ENCODE assay signal across 10 mouse cellular contexts in the genomic region with DNA sequence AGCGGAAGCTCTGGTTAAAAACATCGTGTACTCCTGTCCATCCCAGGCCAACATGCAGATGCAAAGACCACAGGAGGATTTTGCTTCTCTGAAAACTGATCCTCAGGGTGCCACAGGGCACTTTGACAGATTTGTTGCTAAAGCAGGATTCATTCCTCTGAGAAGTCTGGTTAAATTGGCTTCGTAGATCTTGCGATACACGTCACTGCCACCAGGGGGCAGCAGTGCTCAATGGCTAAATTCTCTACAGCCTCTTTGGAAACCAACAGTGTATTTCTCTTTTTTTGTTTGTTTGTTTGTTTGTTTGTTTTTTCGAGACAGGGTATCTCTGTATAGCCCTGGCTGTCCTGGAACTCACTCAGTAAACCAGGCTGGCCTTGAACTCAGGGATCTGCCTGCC. TPM values are rescaled to one million over a fixed set of nuclear protein-coding genes. Genes with fewer than 3 reads are reported as not detected.
A peak's percentile ranks its signal among the peaks of the same experiment; 100 is the strongest.
DNase-seq lines count a peak whose midpoint lies in the region; ATAC-seq and TF ChIP-seq lines count a peak whose summit lies in the region.
"Had no signal": no experiment of that assay in that cellular context is flagged by ENCODE, and none has a peak within 500 bp of the region (broad histone marks: within the 10 kb centered on the region; RNA-seq: fewer than 3 reads in every experiment).

No protein-coding gene starts in this region.

- H3K4me2 ChIP-seq in intestine, postnatal 0 days (replicated peaks; ENCODE audit: low read depth): no peak overlapping the region
- no peak overlapping the region for H3K4me2 ChIP-seq in intestine, embryonic 15.5 days (replicated peaks)
- no peak overlapping the region for H3K4me2 ChIP-seq in hindbrain, embryonic 13.5 days

- DNase-seq in adrenal gland, postnatal 10 days: peak; percentile 88
- peak; percentile 67 for DNase-seq in embryo, embryonic 11.5 days (ENCODE audit: low read depth, low spot score)
- peak; percentile 76 to 78 for DNase-seq in left cerebral cortex, postnatal 36 days (ENCODE audit: low spot score in 2 of 2)
- DNase-seq in natural killer cell, adult 2 months (ENCODE audit: low spot score in 2 of 2): peak; percentile 73 to 81
- peak; percentile 88 for DNase-seq in testis, postnatal 10 days (ENCODE audit: low spot score)

- H3K9me3 ChIP-seq in intestine, postnatal 0 days (ENCODE audit: control insufficient read depth): no peaks in the 10 kb centered on the region
- H3K9me3 ChIP-seq in intestine, embryonic 15.5 days: no peaks in the 10 kb centered on the region
- no peaks in the 10 kb centered on the region for H3K9me3 ChIP-seq in hindbrain, embryonic 13.5 days

- TF ChIP-seq CTCF in intestine, postnatal 0 days (IDR thresholded peaks at IDR 0.05; ENCODE audit: low read depth): peak; percentile 95

- WGBS in intestine, postnatal 0 days: 19% methylated on average over 6 of the region's 6 CpGs
- WGBS in intestine, embryonic 15.5 days: 18% methylated on average over 6 of the region's 6 CpGs
- WGBS in hindbrain, embryonic 13.5 days: 17% methylated on average over 6 of the region's 6 CpGs

- H3K27me3 ChIP-seq in intestine, postnatal 0 days (replicated peaks; ENCODE audit: control insufficient read depth, insufficient read depth, low read length): no peaks in the 10 kb centered on the region
- no peaks in the 10 kb centered on the region for H3K27me3 ChIP-seq in intestine, embryonic 15.5 days (replicated peaks)
- H3K27me3 ChIP-seq in hindbrain, embryonic 13.5 days: no peaks in the 10 kb centered on the region

- no peak overlapping the region for H3K9ac ChIP-seq in intestine, postnatal 0 days (ENCODE audit: low read depth, low read length)
- no peak overlapping the region for H3K9ac ChIP-seq in intestine, embryonic 15.5 days
- 0 out of 2 replicates have a peak overlapping the region, but pooled peaks have one; percentile 3 for H3K9ac ChIP-seq in hindbrain, embryonic 13.5 days

- H3K36me3 ChIP-seq in intestine, postnatal 0 days (ENCODE audit: control insufficient read depth, insufficient read depth): peaks cover 20% of the 10 kb centered on the region; the same call in 1 of the 2 replicates
- H3K36me3 ChIP-seq in intestine, embryonic 15.5 days: no peaks in the 10 kb centered on the region
- peaks cover 22% of the 10 kb centered on the region for H3K36me3 ChIP-seq in hindbrain, embryonic 13.5 days

- ATAC-seq in intestine, postnatal 0 days: no peak
- ATAC-seq in intestine, embryonic 15.5 days: no peak
- ATAC-seq in hindbrain, embryonic 13.5 days (ENCODE audit: low FRiP score): no peak

- intact Hi-C loops in left cerebral cortex, postnatal 36 days (cut with DNase I): no loop called here

- no peaks in the 10 kb centered on the region for H3K4me1 ChIP-seq in intestine, postnatal 0 days (replicated peaks; ENCODE audit: control insufficient read depth, insufficient read depth, low read length)
- H3K4me1 ChIP-seq in intestine, embryonic 15.5 days (replicated peaks): no peaks in the 10 kb centered on the region
- H3K4me1 ChIP-seq in hindbrain, embryonic 13.5 days (replicated peaks): peaks cover 6% of the 10 kb centered on the region

- H3K27ac ChIP-seq in intestine, postnatal 0 days (ENCODE audit: low read depth, low read length): no peak overlapping the region
- H3K27ac ChIP-seq in intestine, embryonic 15.5 days: no peak overlapping the region
- H3K27ac ChIP-seq in hindbrain, embryonic 13.5 days: no peak overlapping the region

- no peak overlapping the region for H3K4me3 ChIP-seq in intestine, postnatal 0 days (ENCODE audit: low read depth, low read length)
- H3K4me3 ChIP-seq in intestine, embryonic 15.5 days (replicated peaks): no peak overlapping the region
- no peak overlapping the region for H3K4me3 ChIP-seq in hindbrain, embryonic 13.5 days
- H3K4me3 ChIP-seq: erythroblast, embryonic 14.5 days had no signal

RNA-seq across cellular contexts. Expression of gene Nt5c, which starts 7.9 kb away (rescaled TPM):
- 189 and 194 TPM in 2 replicates for polyA plus RNA-seq in intestine, postnatal 0 days (2015; fragmentation: Nextera tagmentation; extraction: Ambion mirVana)
- 143 and 148 TPM in 2 replicates for polyA plus RNA-seq in intestine, embryonic 15.5 days (2015; fragmentation: Nextera tagmentation; extraction: Ambion mirVana)
- 10 to 100 TPM; 70.2 to 70.9 TPM for total RNA-seq in adrenal gland, postnatal 10 days (2021)
- polyA plus RNA-seq in hindbrain, embryonic 13.5 days (2015; fragmentation: Nextera tagmentation; extraction: Ambion mirVana): 104 and 105 TPM in 2 replicates
- 10 to 100 TPM; 61.0 to 69.8 TPM for total RNA-seq in left cerebral cortex, postnatal 36 days (2021)

RNA-seq across cellular contexts. Expression of gene Armc7, which starts 8.3 kb away (rescaled TPM):
- 6.9 and 7.0 TPM in 2 replicates for polyA plus RNA-seq in intestine, postnatal 0 days (2015; fragmentation: Nextera tagmentation; extraction: Ambion mirVana)
- 6.6 and 8.0 TPM in 2 replicates for polyA plus RNA-seq in intestine, embryonic 15.5 days (2015; fragmentation: Nextera tagmentation; extraction: Ambion mirVana)
- 1 to 10 TPM; 5.8 to 7.9 TPM for total RNA-seq in adrenal gland, postnatal 10 days (2021)
- 16.9 and 18.0 TPM in 2 replicates for polyA plus RNA-seq in hindbrain, embryonic 13.5 days (2015; fragmentation: Nextera tagmentation; extraction: Ambion mirVana)
- 10 to 100 TPM; 13.0 to 13.5 TPM for total RNA-seq in left cerebral cortex, postnatal 36 days (2021)

RNA-seq across cellular contexts. Expression of gene Slc16a5, which starts 21.5 kb away (rescaled TPM):
- polyA plus RNA-seq in intestine, postnatal 0 days (2015; fragmentation: Nextera tagmentation; extraction: Ambion mirVana): 3.0 and 3.4 TPM in 2 replicates
- polyA plus RNA-seq in intestine, embryonic 15.5 days (2015; fragmentation: Nextera tagmentation; extraction: Ambion mirVana): 2.8 and 3.7 TPM in 2 replicates
- total RNA-seq in adrenal gland, postnatal 10 days (2021): 1 to 10 TPM in 1 of 2 experiments, under 1 TPM in 1; 0.88 to 3.5 TPM
- 0.19 TPM in 1 of 2 replicates, not detected in the other for polyA plus RNA-seq in hindbrain, embryonic 13.5 days (2015; fragmentation: Nextera tagmentation; extraction: Ambion mirVana)
- not detected for total RNA-seq in left cerebral cortex, postnatal 36 days (2021)
- polyA plus RNA-seq: erythroblast, embryonic 14.5 days had no signal

RNA-seq across cellular contexts. Expression of gene Jpt1, which starts 30.5 kb away (rescaled TPM):
- polyA plus RNA-seq in intestine, postnatal 0 days (2015; fragmentation: Nextera tagmentation; extraction: Ambion mirVana): 255 and 263 TPM in 2 replicates
- 493 and 505 TPM in 2 replicates for polyA plus RNA-seq in intestine, embryonic 15.5 days (2015; fragmentation: Nextera tagmentation; extraction: Ambion mirVana)
- 100 to 1,000 TPM; 113 to 123 TPM for total RNA-seq in adrenal gland, postnatal 10 days (2021)
- 1,452 and 1,454 TPM in 2 replicates for polyA plus RNA-seq in hindbrain, embryonic 13.5 days (2015; fragmentation: Nextera tagmentation; extraction: Ambion mirVana)
- total RNA-seq in left cerebral cortex, postnatal 36 days (2021): 100 to 1,000 TPM; 143 to 159 TPM

RNA-seq across cellular contexts. Expression of gene Trim80, which starts 43.4 kb away (rescaled TPM):
- 0.64 and 1.1 TPM in 2 replicates for polyA plus RNA-seq in intestine, postnatal 0 days (2015; fragmentation: Nextera tagmentation; extraction: Ambion mirVana)
- polyA plus RNA-seq in intestine, embryonic 15.5 days (2015; fragmentation: Nextera tagmentation; extraction: Ambion mirVana): 0.49 and 0.66 TPM in 2 replicates
- total RNA-seq in adrenal gland, postnatal 10 days (2021): under 1 TPM in 1 of 2 experiments, not detected in 1; 0.21 TPM
- polyA plus RNA-seq in hindbrain, embryonic 13.5 days (2015; fragmentation: Nextera tagmentation; extraction: Ambion mirVana): not detected in 2 replicates
- not detected for total RNA-seq in left cerebral cortex, postnatal 36 days (2021)
- polyA plus RNA-seq: erythroblast, embryonic 14.5 days; neural tube, embryonic 14.5 days had no signal
